Mouse (Mus musculus) liver, embryonic 15.5 days (tissue): ENCODE measurements around the gene Fam213b. TPM values are rescaled to one million over a fixed set of nuclear protein-coding genes. Genes with fewer than 3 reads are reported as not detected.

Experiments
- ATAC-seq: fragments of 200-750 bp; cut with Nextera tagmentation; 2 replicates; pipeline ENCODE4 v1.8.0; 2017; ENCODE audit warnings: moderate number of reproducible peaks, mild to moderate bottlenecking, moderate library complexity; ENCODE audit not compliant: insufficient read depth
- H3K27ac ChIP-seq: fragments of 300-500 bp; sonication (generic); replicated peaks from 2 replicates; pipeline ENCODE4 v1.5.1; 2015; ENCODE audit warnings: mild to moderate bottlenecking, inconsistent platforms
- H3K27me3 ChIP-seq: fragments of 300-500 bp; sonication (generic); 2 replicates; pipeline ENCODE4 v1.6.1; 2015; ENCODE audit warnings: mild to moderate bottlenecking, inconsistent platforms
- H3K36me3 ChIP-seq: fragments of 300-500 bp; sonication (generic); replicated peaks from 2 replicates; pipeline ENCODE4 v1.6.1; 2015; ENCODE audit warnings: moderate library complexity, mild to moderate bottlenecking, inconsistent platforms
- H3K4me1 ChIP-seq: fragments of 300-500 bp; sonication (generic); replicated peaks from 2 replicates; pipeline ENCODE4 v1.6.1; 2015; ENCODE audit warnings: inconsistent platforms
- H3K4me2 ChIP-seq: fragments of 300-500 bp; sonication (generic); 2 replicates; pipeline ENCODE4 v1.6.1; 2015; ENCODE audit warnings: moderate library complexity, mild to moderate bottlenecking, inconsistent platforms
- H3K4me3 ChIP-seq: fragments of 300-500 bp; sonication (generic); replicated peaks from 2 replicates; pipeline ENCODE4 v1.5.1; 2015; ENCODE audit warnings: mild to moderate bottlenecking, inconsistent platforms
- H3K9ac ChIP-seq: fragments of 300-500 bp; sonication (generic); 2 replicates; pipeline ENCODE4 v1.6.1; 2015; ENCODE audit warnings: moderate library complexity, mild to moderate bottlenecking, inconsistent platforms
- H3K9me3 ChIP-seq: fragments of 300-500 bp; sonication (generic); replicated peaks from 2 replicates; pipeline ENCODE4 v1.6.1; 2016; ENCODE audit warnings: inconsistent platforms
- WGBS: fragments of 180-500 bp; shearing (Covaris S2); methylation state at CpG from one replicate; pipeline ENCODE4 v1.1.7; 2015; ENCODE audit warnings: mixed read lengths; ENCODE audit not compliant: insufficient replicate concordance; 5-methylcytosine and 5-hydroxymethylcytosine counted together
- polyA plus RNA-seq: library from polyadenylated mRNA; unstranded; fragments of >200 nt; fragmentation: Nextera tagmentation; extraction: Ambion mirVana; gene quantifications from 2 replicates; pipeline ENCODE4 v1.2.1, GENCODE M21; 2015

Fam213b gene
- polyA plus RNA-seq, result 8.1 and 9.0 TPM in 2 replicates

GRCm38 (mm10) chr4:154898506-154899446 lies at the start of gene Fam213b:
TSS of gene Fam213b (minus strand) at chr4:154899135.
- Histone ChIP-seq H3K36me3 (no peaks in the 10 kb centered on the region), H3K27ac (no peak within 1 kb of the TSS), H3K4me1 (peaks cover 33% of the 10 kb centered on the region), H3K9me3 (no peaks in the 10 kb centered on the region), H3K4me2 (peak within 1 kb of the TSS; percentile 78), H3K9ac (peak within 1 kb of the TSS; percentile 37; the same call in 1 of the 2 replicates), H3K4me3 (peak within 1 kb of the TSS; percentile 49), H3K27me3 (peaks cover 69% of the 10 kb centered on the region)
- ATAC-seq, result peak; percentile 89
- WGBS, result 10% methylated on average over 43 of the region's 43 CpGs

DNA sequence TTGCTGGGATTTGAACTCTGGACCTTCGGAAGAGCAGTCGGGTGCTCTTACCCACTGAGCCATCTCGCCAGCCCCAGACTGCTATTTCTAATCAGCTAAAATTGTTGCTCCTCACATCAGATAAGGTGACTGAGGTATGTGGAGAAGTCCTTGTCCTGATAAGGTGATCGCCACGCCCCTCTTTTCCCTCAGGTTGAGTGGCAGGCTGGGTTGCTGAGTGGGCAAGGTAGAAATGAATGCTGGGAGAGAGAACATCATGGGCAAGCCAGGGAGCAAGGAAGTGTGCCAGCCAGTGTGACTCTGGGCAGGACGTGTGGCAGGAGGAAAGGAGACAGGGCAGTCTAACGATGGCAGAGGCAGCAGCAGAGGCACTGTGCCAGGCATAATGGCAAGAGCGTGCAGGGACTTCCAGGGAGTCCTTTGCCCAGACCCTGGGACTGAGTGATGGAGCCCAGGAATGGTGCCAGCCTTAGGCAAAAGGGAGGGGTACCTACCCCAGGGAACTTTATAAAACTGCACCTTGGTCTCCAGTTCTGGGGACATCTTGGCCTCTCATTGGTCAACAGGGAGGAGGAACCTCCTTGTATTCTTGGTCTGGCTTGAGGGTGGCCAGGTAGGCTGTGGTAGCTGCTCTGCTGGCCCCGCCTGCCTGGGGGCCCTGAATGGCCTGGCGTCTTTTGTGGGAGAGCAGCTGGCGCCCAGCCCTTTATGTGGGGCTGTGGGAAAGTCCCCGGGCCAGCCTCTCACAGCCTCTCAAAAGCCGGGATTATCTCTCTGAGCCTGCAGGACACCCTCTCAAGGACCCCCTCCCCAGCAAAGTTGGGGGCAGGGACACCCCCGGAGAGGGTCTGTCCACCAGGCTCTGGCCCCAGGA lies 49.4 kb upstream of the Fam213b start:
- Histone ChIP-seq H3K27ac (no peak overlapping the region), H3K9ac (no peak overlapping the region), H3K4me2 (no peak overlapping the region), H3K4me3 (no peak overlapping the region), H3K36me3 (no peaks in the 10 kb centered on the region), H3K4me1 (peaks cover 15% of the 10 kb centered on the region), H3K9me3 (no peaks in the 10 kb centered on the region), H3K27me3 (peaks cover 82% of the 10 kb centered on the region)
- 39% methylated on average over 14 of the region's 14 CpGs for WGBS
- ATAC-seq, result no peak

DNA sequence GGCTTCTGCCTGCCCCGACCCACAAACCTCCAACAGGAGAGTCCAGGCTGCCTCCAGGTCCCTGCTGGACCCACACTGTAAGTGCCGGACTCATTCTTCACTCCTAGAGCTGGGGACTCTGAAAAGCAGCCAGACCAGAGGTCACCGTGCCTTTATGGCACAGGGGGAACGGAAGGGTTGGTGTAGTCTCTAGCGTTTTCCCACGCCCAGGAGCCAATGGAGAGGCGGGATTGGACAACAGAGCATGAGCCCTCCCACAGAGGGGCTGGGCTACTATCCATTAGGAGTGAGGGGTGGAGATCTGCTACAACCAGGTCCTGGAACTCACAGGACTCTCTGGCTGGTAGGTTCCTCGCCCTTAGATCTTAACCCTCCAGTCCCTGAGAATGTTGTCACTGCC lies 47.4 kb upstream of the Fam213b start:
- H3K4me3 ChIP-seq, result no peak overlapping the region
- H3K9ac ChIP-seq, result 0 out of 2 replicates have a peak overlapping the region, but pooled peaks have one; percentile 3
- no peaks in the 10 kb centered on the region for H3K36me3 ChIP-seq
- H3K9me3 ChIP-seq, result 0 out of 2 replicates have a peak, but pooled peaks cover 4% of the 10 kb centered on the region
- peaks cover 17% of the 10 kb centered on the region for H3K4me1 ChIP-seq
- 5% methylated on average over 8 of the region's 8 CpGs for WGBS
- ATAC-seq, result peak; percentile 39
- H3K4me2 ChIP-seq, result peak overlapping the region; percentile 43
- no peak overlapping the region for H3K27ac ChIP-seq
- peaks cover 64% of the 10 kb centered on the region for H3K27me3 ChIP-seq

GRCm38 (mm10) chr4:154944121-154944590 lies 45.2 kb upstream of the Fam213b start:
- ATAC-seq, result peak; percentile 85
- Histone ChIP-seq H3K4me2 (peak overlapping the region; percentile 30), H3K27me3 (peaks cover 52% of the 10 kb centered on the region), H3K9ac (peak overlapping the region; percentile 35), H3K4me3 (no peak overlapping the region), H3K36me3 (no peaks in the 10 kb centered on the region), H3K9me3 (0 out of 2 replicates have a peak, but pooled peaks cover 4% of the 10 kb centered on the region), H3K27ac (peak overlapping the region; percentile 72), H3K4me1 (peaks cover 17% of the 10 kb centered on the region)
- 15% methylated on average over 2 of the region's 2 CpGs for WGBS

DNA sequence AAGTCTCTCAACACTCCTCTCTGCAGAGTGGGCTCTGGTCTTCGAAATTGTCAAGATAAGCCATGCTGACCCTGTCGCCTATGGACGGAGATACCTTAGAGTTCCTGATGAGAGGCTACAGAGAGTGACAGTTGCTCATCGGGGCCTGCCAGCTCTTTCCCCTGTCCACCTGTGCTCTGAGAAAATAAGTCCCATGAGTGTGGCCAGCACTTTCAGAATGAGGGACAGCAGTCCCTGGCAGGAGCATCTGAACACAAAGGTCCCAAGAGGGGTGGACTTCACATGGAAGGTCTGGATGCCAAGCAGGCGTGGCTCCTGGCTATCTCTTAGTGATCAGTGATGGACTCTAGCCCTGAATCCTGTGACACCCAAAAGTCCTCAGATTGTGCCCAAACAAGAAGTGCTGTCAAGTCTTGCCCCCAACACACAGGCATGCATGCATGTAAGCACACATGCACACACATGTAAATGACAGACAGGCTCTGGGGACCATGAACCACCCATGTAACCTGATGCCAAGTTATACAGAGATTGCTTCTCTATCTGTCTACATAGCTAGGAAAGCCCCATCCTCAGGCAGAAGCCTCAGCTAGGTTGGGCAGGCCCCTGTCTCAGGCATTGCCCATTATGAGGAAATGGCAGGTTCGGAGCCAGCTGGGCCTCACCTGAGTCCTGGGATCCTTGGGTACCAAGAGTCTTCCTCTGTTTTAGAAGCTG lies 44.5 kb upstream of the Fam213b start:
- peaks cover 17% of the 10 kb centered on the region for H3K4me1 ChIP-seq
- peak overlapping the region; percentile 72 for H3K27ac ChIP-seq
- H3K9me3 ChIP-seq, result 0 out of 2 replicates have a peak, but pooled peaks cover 4% of the 10 kb centered on the region
- H3K27me3 ChIP-seq, result peaks cover 45% of the 10 kb centered on the region
- ATAC-seq, result no peak
- WGBS, result 73% methylated on average over 6 of the region's 6 CpGs
- H3K4me3 ChIP-seq, result no peak overlapping the region
- no peaks in the 10 kb centered on the region for H3K36me3 ChIP-seq
- H3K4me2 ChIP-seq, result peak overlapping the region; percentile 30; the same call in 1 of the 2 replicates
- peak overlapping the region; percentile 35; the same call in 1 of the 2 replicates for H3K9ac ChIP-seq

DNA sequence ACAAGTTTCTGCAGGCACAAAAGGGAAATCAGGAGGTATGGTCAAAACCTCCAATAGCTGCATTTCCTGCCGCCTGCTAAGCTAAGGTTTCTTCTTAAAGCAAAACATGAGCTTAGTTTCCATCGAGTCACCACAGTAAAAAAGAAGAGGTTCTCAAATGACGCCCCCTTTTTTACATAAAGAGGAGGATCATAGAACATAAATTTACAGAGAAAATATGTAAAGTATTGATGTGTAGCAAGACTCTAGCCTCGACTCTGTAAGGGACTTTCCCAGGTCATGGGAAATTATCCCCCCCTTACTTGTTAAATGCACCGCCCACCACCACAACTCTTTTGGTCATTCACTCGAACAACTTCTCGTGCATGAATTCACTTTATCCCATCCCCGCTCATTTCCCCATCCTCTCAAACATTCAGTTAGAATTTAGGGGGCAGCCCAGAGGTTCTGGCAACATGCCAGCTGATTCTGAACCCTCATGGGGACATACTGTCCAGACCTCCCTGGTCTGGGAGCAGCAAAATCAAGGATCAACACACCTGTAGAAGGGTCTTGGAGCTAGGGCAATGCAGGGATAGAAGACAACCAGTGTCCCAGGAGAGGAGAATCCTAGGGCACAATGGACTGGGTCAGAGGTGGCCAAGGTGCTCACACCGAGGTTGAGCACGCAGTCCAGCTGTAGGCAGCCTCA lies 43.8 kb upstream of the Fam213b start:
- peaks cover 39% of the 10 kb centered on the region for H3K27me3 ChIP-seq
- 71% methylated on average over 10 of the region's 10 CpGs for WGBS
- ATAC-seq, result no peak
- H3K4me1 ChIP-seq, result peaks cover 17% of the 10 kb centered on the region
- H3K4me3 ChIP-seq, result no peak overlapping the region
- H3K9me3 ChIP-seq, result 0 out of 2 replicates have a peak, but pooled peaks cover 4% of the 10 kb centered on the region
- H3K36me3 ChIP-seq, result no peaks in the 10 kb centered on the region
- no peak overlapping the region for H3K4me2 ChIP-seq
- H3K27ac ChIP-seq, result no peak overlapping the region
- H3K9ac ChIP-seq, result no peak overlapping the region

DNA sequence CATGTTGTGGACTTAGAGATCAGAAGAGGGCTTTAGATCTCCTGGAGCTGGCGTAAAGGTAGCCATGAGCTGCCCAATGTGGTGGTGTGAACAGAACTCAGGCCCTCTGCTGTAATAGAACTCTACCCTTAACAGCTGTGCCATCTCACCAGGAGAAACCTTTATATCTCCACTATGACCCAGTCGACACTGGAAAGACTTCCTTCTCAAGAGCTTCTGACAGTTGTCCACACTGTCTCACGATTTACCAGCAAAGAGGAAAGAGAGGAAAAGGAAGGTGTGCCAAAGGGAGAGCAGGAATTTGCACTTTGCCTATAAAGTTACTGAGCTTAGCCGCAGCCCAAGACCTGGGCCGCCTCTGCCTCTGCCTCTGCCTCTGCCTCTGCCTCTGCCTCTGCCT lies 42.9 kb upstream of the Fam213b start:
- no peaks in the 10 kb centered on the region for H3K36me3 ChIP-seq
- H3K27me3 ChIP-seq, result peaks cover 34% of the 10 kb centered on the region
- H3K27ac ChIP-seq, result no peak overlapping the region
- H3K4me2 ChIP-seq, result no peak overlapping the region
- H3K4me1 ChIP-seq, result peaks cover 17% of the 10 kb centered on the region
- no peak overlapping the region for H3K9ac ChIP-seq
- 74% methylated on average over 5 of the region's 5 CpGs for whole genome bisulfite sequencing
- no peak for ATAC-seq
- 0 out of 2 replicates have a peak, but pooled peaks cover 4% of the 10 kb centered on the region for H3K9me3 ChIP-seq
- H3K4me3 ChIP-seq, result no peak overlapping the region

DNA sequence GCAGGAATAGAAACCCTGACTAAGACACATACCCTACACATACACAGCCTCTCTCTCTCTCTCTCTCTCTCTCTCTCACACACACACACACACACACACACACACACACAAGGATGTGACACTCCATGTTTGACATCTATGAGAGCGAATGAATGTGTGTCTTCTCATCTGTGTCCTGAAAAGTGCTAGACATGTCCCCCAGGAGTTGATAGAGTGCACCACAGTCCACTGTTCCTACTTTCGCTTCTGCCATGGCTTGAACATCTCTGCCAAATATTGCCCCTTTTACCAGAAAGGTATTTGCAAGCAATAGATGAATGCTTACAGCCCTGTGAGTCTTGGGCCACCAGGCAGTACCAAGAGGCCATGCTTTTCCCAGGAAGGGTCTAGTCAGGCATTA lies 41.2 kb upstream of the Fam213b start:
- WGBS, result 79% methylated on average over 2 of the region's 2 CpGs
- Histone ChIP-seq H3K27me3 (peaks cover 19% of the 10 kb centered on the region), H3K36me3 (no peaks in the 10 kb centered on the region), H3K27ac (no peak overlapping the region), H3K4me1 (peaks cover 15% of the 10 kb centered on the region), H3K4me2 (no peak overlapping the region), H3K9me3 (0 out of 2 replicates have a peak, but pooled peaks cover 4% of the 10 kb centered on the region), H3K9ac (no peak overlapping the region), H3K4me3 (no peak overlapping the region)
- ATAC-seq, result no peak

DNA sequence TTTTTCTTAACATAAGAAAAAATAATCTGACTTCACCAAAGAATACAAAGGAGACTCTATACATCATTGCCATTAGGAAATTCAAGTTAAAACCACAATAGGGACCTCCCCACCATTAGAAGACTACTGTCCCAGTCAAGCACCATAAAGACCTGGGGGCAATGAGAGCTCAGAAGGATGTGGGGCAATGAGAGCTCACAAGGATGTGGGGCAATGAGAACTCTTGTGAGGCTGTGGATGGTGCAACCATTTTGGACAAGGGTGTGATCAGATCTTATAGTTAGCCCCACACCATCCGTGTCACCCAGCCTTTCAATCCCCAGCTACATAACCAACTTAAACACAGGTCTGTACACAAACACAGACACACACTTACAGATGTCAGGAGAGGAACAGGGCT lies 38.8 kb upstream of the Fam213b start:
- H3K27ac ChIP-seq, result 0 out of 2 replicates have a peak overlapping the region, but pooled peaks have one; percentile 4
- no peak overlapping the region for H3K4me3 ChIP-seq
- 0 out of 2 replicates have a peak, but pooled peaks cover 4% of the 10 kb centered on the region for H3K9me3 ChIP-seq
- no peak overlapping the region for H3K4me2 ChIP-seq
- 48% methylated on average over 1 of the region's 1 CpGs for WGBS
- ATAC-seq, result no peak
- no peak overlapping the region for H3K9ac ChIP-seq
- H3K27me3 ChIP-seq, result peaks cover 9% of the 10 kb centered on the region
- peaks cover 23% of the 10 kb centered on the region for H3K4me1 ChIP-seq
- no peaks in the 10 kb centered on the region for H3K36me3 ChIP-seq
